Mouse (Mus musculus) heart, embryonic 14.5 days (tissue): ENCODE data around the gene Cmss1. TPM values are rescaled to one million over a fixed set of nuclear protein-coding genes. Genes with fewer than 3 reads are reported as not detected.
A peak's percentile ranks its signal among the peaks of the same experiment; 100 is the strongest.

ENCODE experiments used
- ATAC-seq: fragments of 200-750 bp; cut with Nextera tagmentation; 2 replicates; pipeline ENCODE4 v1.8.0; 2017; ENCODE audit warnings: low read depth, moderate TSS enrichment; ENCODE audit not compliant: insufficient number of reproducible peaks, insufficient read depth, low FRiP score
- H3K27ac ChIP-seq, 2 experiments: fragments of 200-500 bp in 1 of 2; fragments of 300-500 bp in 1 of 2; sonication (generic) in 1 of 2; replicated peaks in 1 of 2; 2 replicates each; pipeline ENCODE4 v1.5.1; 2012 to 2014; ENCODE audit warnings: low read depth in 2 of 2, low read length in 2 of 2, control low read depth in 1 of 2, mild to moderate bottlenecking in 1 of 2, mixed read lengths in 1 of 2; ENCODE audit not compliant: control insufficient read depth in 1 of 2, insufficient read depth in 1 of 2
- H3K27me3 ChIP-seq: fragments of 300-500 bp; sonication (generic); 2 replicates; pipeline ENCODE4 v1.6.1; 2014; ENCODE audit warnings: mild to moderate bottlenecking, low read length, control low read depth; ENCODE audit not compliant: control insufficient read depth, insufficient read depth
- H3K36me3 ChIP-seq: fragments of 300-500 bp; sonication (generic); 2 replicates; pipeline ENCODE4 v1.6.1; 2014; ENCODE audit warnings: mild to moderate bottlenecking, control low read depth, low read length, mixed read lengths; ENCODE audit not compliant: control insufficient read depth, insufficient read depth
- H3K4me1 ChIP-seq, 2 experiments: fragments of 200-500 bp in 1 of 2; fragments of 300-500 bp in 1 of 2; sonication (generic) in 1 of 2; 2 replicates each; pipeline ENCODE4 v1.6.1; 2012 to 2014; ENCODE audit warnings: low read length in 2 of 2, control low read depth in 1 of 2, mixed read lengths in 1 of 2; ENCODE audit not compliant: control insufficient read depth in 2 of 2, insufficient read depth in 2 of 2
- H3K4me2 ChIP-seq: fragments of 300-500 bp; sonication (generic); 2 replicates; pipeline ENCODE4 v1.6.1; 2014; ENCODE audit warnings: mild to moderate bottlenecking, low read length
- H3K4me3 ChIP-seq, 2 experiments: fragments of 200-500 bp in 1 of 2; fragments of 300-500 bp in 1 of 2; sonication (generic) in 1 of 2; 2 replicates each; pipeline ENCODE4 v1.5.1; 2012 to 2014; ENCODE audit warnings: low read length in 2 of 2, mild to moderate bottlenecking in 2 of 2, control low read depth in 1 of 2, low read depth in 1 of 2, moderate library complexity in 1 of 2; ENCODE audit not compliant: control insufficient read depth in 1 of 2, insufficient read depth in 1 of 2
- H3K9ac ChIP-seq: fragments of 300-500 bp; sonication (generic); 2 replicates; pipeline ENCODE4 v1.6.1; 2014; ENCODE audit warnings: mild to moderate bottlenecking, low read length
- H3K9me3 ChIP-seq: fragments of 300-500 bp; sonication (generic); 2 replicates; pipeline ENCODE4 v1.6.1; 2016; ENCODE audit warnings: low read length, control low read depth; ENCODE audit not compliant: control insufficient read depth
- WGBS: fragments of 180-500 bp; shearing (Covaris S2); extraction: QIAGEN DNeasy Blood & Tissue Kit; methylation state at CpG from one replicate; pipeline ENCODE4 v1.1.7; 2014; 5-methylcytosine and 5-hydroxymethylcytosine counted together
- polyA plus RNA-seq: library from polyadenylated mRNA; unstranded; fragments of >200 nt; fragmentation: Nextera tagmentation; extraction: Ambion mirVana; gene quantifications from 2 replicates; pipeline ENCODE4 v1.2.1, GENCODE M21; 2014

The Cmss1 gene
- polyA plus RNA-seq, 1 experiment from 2014 or later = 35.1 TPM

DNA sequence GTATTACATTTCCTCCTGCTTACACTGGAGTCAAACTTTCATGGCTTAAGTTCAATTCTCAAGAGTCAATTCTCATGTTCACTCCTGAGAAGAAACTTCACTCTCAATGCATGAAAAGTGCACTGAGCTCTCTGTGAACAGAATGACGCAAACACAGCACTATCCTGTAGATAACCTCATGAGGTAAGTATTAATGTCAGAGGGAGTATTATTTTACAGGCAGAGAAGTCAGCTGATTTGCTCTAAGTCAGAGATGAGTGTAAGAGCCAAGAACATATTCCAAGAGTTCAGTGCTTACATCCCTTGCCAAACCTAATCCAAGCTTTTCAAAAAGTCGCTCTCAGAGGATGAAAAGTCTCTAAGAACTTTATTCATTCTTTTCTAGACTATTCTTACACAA, 128.2 kb downstream of the Cmss1 start:
- Histone ChIP-seq H3K9ac (no peak overlapping the region), H3K4me3 (no peak overlapping the region), H3K4me1 (peaks cover 4 to 19% of the 10 kb centered on the region in 2 experiments), H3K27me3 (no peaks in the 10 kb centered on the region), H3K36me3 (no peaks in the 10 kb centered on the region), H3K27ac (peak overlapping the region in 1 of 2 experiments; percentile 20; a peak in 1 of 4 replicates), H3K4me2 (no peak overlapping the region), H3K9me3 (peaks cover 5% of the 10 kb centered on the region)
- 64% methylated on average over 2 of the region's 2 CpGs for WGBS
- 0 out of 2 replicates have a peak, but pooled peaks have one; percentile 39 for ATAC-seq

DNA sequence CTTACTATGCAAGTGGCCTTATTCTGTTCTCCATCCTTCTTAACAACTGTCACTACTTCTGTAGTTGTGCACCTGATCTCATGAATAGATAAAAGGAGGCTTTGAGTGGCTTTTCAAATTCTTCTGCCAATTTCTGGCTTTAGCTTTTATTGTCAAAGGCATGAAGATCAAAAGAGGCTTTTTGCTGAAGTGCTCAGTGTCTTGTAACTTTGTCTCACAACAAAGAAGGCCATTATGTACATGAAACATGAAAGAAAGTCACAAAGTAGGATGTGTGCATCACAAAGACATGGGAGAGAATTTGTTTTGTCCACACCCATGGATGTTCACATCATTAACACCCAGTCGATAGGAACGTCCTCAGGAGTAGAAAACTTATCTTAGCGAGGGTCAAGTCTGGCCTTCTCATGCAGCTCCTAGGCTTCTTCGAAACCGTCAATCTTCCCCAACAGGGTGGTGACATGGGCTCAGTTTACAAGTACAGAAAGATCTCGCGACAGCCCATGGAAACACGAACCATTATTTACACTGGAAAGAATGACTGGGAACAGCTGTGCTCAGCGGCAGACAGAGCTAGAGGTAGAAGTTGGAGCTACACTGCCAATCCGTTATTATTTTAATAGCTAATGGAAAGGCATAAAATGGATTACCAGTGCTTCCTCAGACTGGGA, 133.1 kb downstream of the Cmss1 start:
- ATAC-seq = no peak
- H3K4me3 ChIP-seq = no peak overlapping the region
- WGBS = 37% methylated on average over 10 of the region's 10 CpGs
- H3K9me3 ChIP-seq = peaks cover 5% of the 10 kb centered on the region
- peaks cover 0 to 3% of the 10 kb centered on the region in 2 experiments; a peak in 2 of 4 replicates for H3K4me1 ChIP-seq
- no peaks in the 10 kb centered on the region for H3K36me3 ChIP-seq
- no peaks in the 10 kb centered on the region for H3K27me3 ChIP-seq
- no peak overlapping the region for H3K4me2 ChIP-seq
- no peak overlapping the region for H3K9ac ChIP-seq
- no peak overlapping the region for H3K27ac ChIP-seq

DNA sequence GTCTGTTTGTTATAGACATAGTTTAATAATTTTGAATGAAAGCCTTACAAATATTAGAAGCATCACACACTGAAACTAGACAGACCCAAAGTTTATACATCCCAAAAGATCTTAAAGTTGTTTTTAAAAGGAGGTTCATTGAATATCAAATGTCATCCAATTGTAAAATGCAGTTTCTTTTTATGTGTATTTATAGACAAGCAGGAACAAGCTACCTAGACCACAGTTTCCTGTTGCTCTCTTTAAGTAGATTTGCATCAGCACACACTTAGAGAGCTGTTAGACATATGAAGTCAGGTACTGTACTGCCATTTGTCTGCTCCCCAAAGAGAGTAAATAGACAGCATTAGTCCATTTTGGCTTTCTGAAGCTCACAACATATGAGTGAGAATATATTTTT, 135.6 kb downstream of the Cmss1 start:
- no peak overlapping the region for H3K9ac ChIP-seq
- no peaks in the 10 kb centered on the region for H3K36me3 ChIP-seq
- H3K9me3 ChIP-seq = no peaks in the 10 kb centered on the region; the same call in 1 of the 2 replicates
- no peak overlapping the region for H3K4me3 ChIP-seq
- H3K4me2 ChIP-seq = no peak overlapping the region
- H3K4me1 ChIP-seq = peaks cover 5 to 9% of the 10 kb centered on the region in 2 experiments; a peak in 3 of 4 replicates
- no peaks in the 10 kb centered on the region for H3K27me3 ChIP-seq
- no peak for ATAC-seq
- H3K27ac ChIP-seq = no peak overlapping the region

DNA sequence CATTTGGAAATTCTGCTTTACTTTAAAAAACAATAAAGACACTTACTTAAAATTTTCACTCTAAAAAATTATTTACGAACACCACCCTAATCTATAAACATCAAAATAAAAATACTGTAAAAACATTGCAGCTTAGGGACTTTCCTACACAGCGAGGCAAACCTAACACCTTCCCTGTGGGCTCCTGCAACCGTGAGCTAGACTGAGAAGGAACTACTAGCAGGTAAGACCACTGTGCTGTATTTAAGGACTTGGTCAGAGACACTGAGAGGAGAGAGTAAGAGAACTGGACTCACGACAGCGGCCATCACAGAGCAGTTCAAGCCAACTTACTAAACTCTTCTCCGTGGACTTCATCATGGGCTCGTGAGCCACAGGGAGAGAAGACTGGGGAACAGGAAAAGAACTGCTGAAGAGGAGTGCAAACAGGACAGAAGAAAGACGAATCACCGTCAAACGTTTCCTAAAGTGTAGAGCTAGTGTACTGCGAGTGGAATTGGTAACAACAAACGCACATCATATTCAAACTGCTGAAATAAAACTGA, 136.3 kb downstream of the Cmss1 start:
- Histone ChIP-seq H3K27me3 (no peaks in the 10 kb centered on the region), H3K9me3 (no peaks in the 10 kb centered on the region), H3K4me2 (no peak overlapping the region), H3K9ac (no peak overlapping the region), H3K4me3 (no peak overlapping the region), H3K36me3 (no peaks in the 10 kb centered on the region), H3K27ac (no peak overlapping the region), H3K4me1 (peaks cover 5 to 9% of the 10 kb centered on the region in 2 experiments; a peak in 3 of 4 replicates)
- ATAC-seq = no peak
- WGBS = 94% methylated on average over 12 of the region's 12 CpGs

DNA sequence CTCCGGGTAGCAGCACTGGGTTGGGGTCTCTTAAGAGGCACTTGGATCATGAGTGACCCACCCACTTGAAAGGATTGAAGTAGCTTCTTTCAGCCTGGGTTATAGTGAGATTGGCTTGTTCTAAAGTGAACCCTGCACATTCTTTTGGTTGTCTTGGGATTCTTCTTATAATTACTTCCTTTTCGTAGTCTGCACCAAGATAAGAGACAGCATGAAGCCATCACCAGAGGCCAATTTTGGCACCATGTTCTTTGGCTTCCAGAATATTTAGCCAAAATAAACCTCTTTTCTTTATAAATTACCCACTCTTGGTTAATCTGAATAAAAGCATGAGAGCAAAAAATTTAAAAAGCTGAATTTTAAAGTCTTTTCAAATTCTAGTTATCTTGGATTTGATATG, 136.8 kb downstream of the Cmss1 start:
- ATAC-seq = no peak
- H3K4me1 ChIP-seq = peaks cover 5 to 9% of the 10 kb centered on the region in 2 experiments; a peak in 3 of 4 replicates
- WGBS = 75% methylated on average over 2 of the region's 2 CpGs
- no peaks in the 10 kb centered on the region for H3K36me3 ChIP-seq
- no peak overlapping the region for H3K27ac ChIP-seq
- H3K9ac ChIP-seq = no peak overlapping the region
- H3K9me3 ChIP-seq = no peaks in the 10 kb centered on the region
- no peaks in the 10 kb centered on the region for H3K27me3 ChIP-seq
- no peak overlapping the region for H3K4me3 ChIP-seq
- no peak overlapping the region for H3K4me2 ChIP-seq

DNA sequence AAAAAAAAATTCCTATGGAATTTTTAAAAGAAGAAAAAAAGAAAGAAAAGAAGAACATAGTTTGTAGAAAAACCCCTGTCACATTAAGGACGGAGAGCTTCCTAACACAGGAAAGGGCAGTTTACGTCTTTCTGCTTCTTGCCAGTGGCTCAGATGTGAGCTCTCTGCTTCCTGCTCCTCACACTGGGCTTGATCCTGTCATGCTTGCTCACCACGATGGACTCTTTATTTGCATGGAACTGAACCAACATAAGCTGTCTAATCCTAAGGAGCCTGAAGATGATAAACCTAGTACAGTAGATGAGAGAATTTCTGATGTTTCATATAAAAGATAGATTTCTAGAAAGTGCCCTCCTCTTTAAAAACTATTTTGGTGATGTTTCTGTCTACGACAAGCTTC, 137.4 kb downstream of the Cmss1 start:
- Histone ChIP-seq H3K36me3 (no peaks in the 10 kb centered on the region), H3K9me3 (no peaks in the 10 kb centered on the region), H3K4me1 (peaks cover 5 to 9% of the 10 kb centered on the region in 2 experiments; a peak in 3 of 4 replicates), H3K4me3 (no peak overlapping the region), H3K27ac (no peak overlapping the region), H3K9ac (no peak overlapping the region), H3K27me3 (no peaks in the 10 kb centered on the region), H3K4me2 (no peak overlapping the region)
- ATAC-seq = no peak
- WGBS = 68% methylated on average over 4 of the region's 4 CpGs

DNA sequence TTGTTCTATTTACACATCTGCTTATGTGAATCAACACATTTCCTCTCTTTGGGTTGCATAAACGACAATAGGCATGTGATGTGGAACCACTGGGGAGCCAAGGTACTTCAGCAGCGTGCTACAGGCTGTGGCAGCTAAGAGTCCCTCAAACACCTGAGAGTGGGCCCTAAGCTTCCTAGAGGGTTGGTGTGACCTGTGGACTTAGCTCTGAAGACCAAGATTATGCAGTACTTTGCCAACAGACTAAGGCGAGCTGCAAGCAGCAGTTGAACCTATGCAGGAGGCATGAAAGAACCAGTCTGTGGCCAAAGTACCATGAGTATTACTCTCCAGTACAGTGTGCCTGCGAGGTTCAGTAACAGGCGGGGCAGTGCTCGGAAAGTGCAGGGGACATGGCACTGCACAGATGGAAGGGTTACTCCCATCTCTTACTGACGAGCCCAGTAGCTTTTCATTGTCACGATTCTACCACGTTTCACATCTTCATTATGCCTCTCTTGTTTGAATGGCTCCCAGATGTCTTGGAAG, 141.2 kb downstream of the Cmss1 start:
- peaks cover 5 to 6% of the 10 kb centered on the region in 2 experiments; a peak in 3 of 4 replicates for H3K4me1 ChIP-seq
- 88% methylated on average over 9 of the region's 9 CpGs for WGBS
- no peak for ATAC-seq
- H3K4me3 ChIP-seq = no peak overlapping the region
- no peak overlapping the region for H3K4me2 ChIP-seq
- H3K27ac ChIP-seq = no peak overlapping the region
- no peaks in the 10 kb centered on the region for H3K9me3 ChIP-seq
- no peak overlapping the region for H3K9ac ChIP-seq
- no peaks in the 10 kb centered on the region for H3K27me3 ChIP-seq
- no peaks in the 10 kb centered on the region for H3K36me3 ChIP-seq
